Mouse (Mus musculus) heart, postnatal 0 days (tissue): ENCODE results near the gene Tmem131l. TPM values are rescaled to one million over a fixed set of nuclear protein-coding genes. Genes with fewer than 3 reads are reported as not detected.

Source experiments
- ATAC-seq: fragments of 200-750 bp; cut with Nextera tagmentation; 2 replicates; pipeline ENCODE4 v1.8.0; 2017; ENCODE audit warnings: low read depth, moderate number of reproducible peaks, moderate library complexity; ENCODE audit not compliant: insufficient read depth
- DNase-seq: peaks from one replicate; pipeline ENCODE4 v3.0.0-alpha.2; 2016; ENCODE audit warnings: low spot score
- H3K27ac ChIP-seq: fragments of 300-500 bp; sonication (generic); 2 replicates; pipeline ENCODE4 v1.5.1; 2014; ENCODE audit warnings: low read depth, mild to moderate bottlenecking
- H3K27me3 ChIP-seq: fragments of 300-500 bp; sonication (generic); 2 replicates; pipeline ENCODE4 v1.6.1; 2014; ENCODE audit warnings: low read length, mixed read lengths; ENCODE audit not compliant: control insufficient read depth, insufficient read depth
- H3K36me3 ChIP-seq: fragments of 300-500 bp; sonication (generic); replicated peaks from 2 replicates; pipeline ENCODE4 v1.6.1; 2014; ENCODE audit warnings: low read length, mixed read lengths; ENCODE audit not compliant: control insufficient read depth, insufficient read depth
- H3K4me1 ChIP-seq: fragments of 300-500 bp; sonication (generic); 2 replicates; pipeline ENCODE4 v1.6.1; 2014; ENCODE audit warnings: antibody characterized with exemption; ENCODE audit not compliant: control insufficient read depth, insufficient read depth
- H3K4me2 ChIP-seq: fragments of 300-500 bp; sonication (generic); 2 replicates; pipeline ENCODE4 v1.6.1; 2014; ENCODE audit warnings: low read depth, mild to moderate bottlenecking, low read length, moderate library complexity
- H3K4me3 ChIP-seq: fragments of 300-500 bp; sonication (generic); 2 replicates; pipeline ENCODE4 v1.5.1; 2014; ENCODE audit warnings: low read depth, low read length
- H3K9ac ChIP-seq: fragments of 300-500 bp; sonication (generic); replicated peaks from 2 replicates; pipeline ENCODE4 v1.6.1; 2014; ENCODE audit warnings: low read depth, low read length, mixed read lengths
- H3K9me3 ChIP-seq: fragments of 300-500 bp; sonication (generic); replicated peaks from 2 replicates; pipeline ENCODE4 v1.6.1; 2016; ENCODE audit warnings: low read length; ENCODE audit not compliant: control insufficient read depth
- CTCF ChIP-seq: IDR thresholded peaks from 2 replicates; pipeline ENCODE4 v1.5.1; 2016; ENCODE audit warnings: antibody characterized with exemption, control low read depth, low read depth
- EP300 ChIP-seq: IDR thresholded peaks from 2 replicates; pipeline ENCODE4 v1.6.1; 2016; ENCODE audit warnings: antibody characterized with exemption, low read depth
- WGBS: fragments of 180-500 bp; shearing (Covaris S2); extraction: QIAGEN DNeasy Blood & Tissue Kit; methylation state at CpG from one replicate; pipeline ENCODE4 v1.1.7; 2014; 5-methylcytosine and 5-hydroxymethylcytosine counted together
- polyA plus RNA-seq: library from polyadenylated mRNA; unstranded; fragments of >200 nt; fragmentation: Nextera tagmentation; extraction: Ambion mirVana; gene quantifications from 2 replicates; pipeline ENCODE4 v1.2.1, GENCODE M21; 2015
- total RNA-seq: library from RNA; depleted of rRNA; stranded (reverse); fragments of >200 nt; gene quantifications from 2 replicates; pipeline ENCODE4 v1.2.3, GENCODE M21; 2014; ENCODE audit warnings: low replicate concordance

Tmem131l gene
- total and polyA plus RNA-seq, 2 experiments from 2014 or later: 16.5 to 32.6 TPM

- no peak for ATAC-seq
- Histone ChIP-seq H3K4me2 (no peak overlapping the region), H3K4me1 (no peaks in the 10 kb centered on the region), H3K9me3 (no peaks in the 10 kb centered on the region), H3K27ac (peak overlapping the region; percentile 47; the same call in 1 of the 2 replicates), H3K4me3 (no peak overlapping the region), H3K36me3 (no peaks in the 10 kb centered on the region), H3K9ac (no peak overlapping the region), H3K27me3 (no peaks in the 10 kb centered on the region)
- 73% methylated on average over 7 of the region's 7 CpGs for WGBS
- no peak for DNase-seq
- no peak for TF ChIP-seq EP300
- TF ChIP-seq CTCF: no peak
These were observed 40.1 kb upstream of the Tmem131l start for GRCm38 (mm10) chr3:84080074-84080473.

- H3K36me3 ChIP-seq: no peaks in the 10 kb centered on the region
- ATAC-seq (peak; percentile 79; the same call in 1 of the 2 replicates), DNase-seq (peak; percentile 66)
- 49% methylated on average over 4 of the region's 4 CpGs for WGBS
- no peak for TF ChIP-seq CTCF
- no peak for TF ChIP-seq EP300
- H3K27me3 ChIP-seq: no peaks in the 10 kb centered on the region
- no peak overlapping the region for H3K9ac ChIP-seq
- no peaks in the 10 kb centered on the region for H3K9me3 ChIP-seq
- H3K27ac ChIP-seq: peak overlapping the region; percentile 72
- H3K4me1 ChIP-seq: no peaks in the 10 kb centered on the region
- H3K4me3 ChIP-seq: no peak overlapping the region
- H3K4me2 ChIP-seq: no peak overlapping the region
These were observed 37.5 kb upstream of the Tmem131l start for GRCm38 (mm10) chr3:84077505-84077904.

GRCm38 (mm10) chr3:84076543-84077332 is 36.8 kb upstream of the Tmem131l start:
- 71% methylated on average over 13 of the region's 13 CpGs for WGBS
- Histone ChIP-seq H3K9me3 (no peaks in the 10 kb centered on the region), H3K4me3 (no peak overlapping the region), H3K36me3 (no peaks in the 10 kb centered on the region), H3K27ac (peak overlapping the region; percentile 5), H3K4me2 (no peak overlapping the region), H3K4me1 (no peaks in the 10 kb centered on the region), H3K27me3 (no peaks in the 10 kb centered on the region), H3K9ac (no peak overlapping the region)
- no peak; the same call in 1 of the 2 replicates for ATAC-seq
- TF ChIP-seq CTCF (peak; percentile 14; the same call in 1 of the 2 replicates), EP300 (no peak)
- DNase-seq: no peak

- Histone ChIP-seq H3K9ac (no peak overlapping the region), H3K4me2 (no peak overlapping the region), H3K36me3 (no peaks in the 10 kb centered on the region), H3K4me3 (no peak overlapping the region), H3K4me1 (no peaks in the 10 kb centered on the region), H3K27ac (no peak overlapping the region), H3K9me3 (no peaks in the 10 kb centered on the region), H3K27me3 (no peaks in the 10 kb centered on the region)
- no peak for DNase-seq
- WGBS: 51% methylated on average over 4 of the region's 4 CpGs
- TF ChIP-seq EP300 (no peak), CTCF (no peak)
- no peak for ATAC-seq
These were observed 35.5 kb upstream of the Tmem131l start for GRCm38 (mm10) chr3:84075516-84075915.

- ATAC-seq: no peak
- 83% methylated on average over 2 of the region's 2 CpGs for WGBS
- H3K27ac ChIP-seq: no peak overlapping the region
These were observed 34.8 kb upstream of the Tmem131l start for GRCm38 (mm10) chr3:84074777-84075176.

More at GRCm38 (mm10) chr3:84074777-84075176, 34.8 kb upstream of the Tmem131l start:
- H3K27me3 ChIP-seq: no peaks in the 10 kb centered on the region
- no peak overlapping the region for H3K4me2 ChIP-seq
- DNase-seq: no peak
- H3K4me1 ChIP-seq: no peaks in the 10 kb centered on the region
- H3K9me3 ChIP-seq: no peaks in the 10 kb centered on the region
- H3K4me3 ChIP-seq: no peak overlapping the region
- H3K9ac ChIP-seq: no peak overlapping the region
- H3K36me3 ChIP-seq: no peaks in the 10 kb centered on the region
- TF ChIP-seq EP300: no peak
- TF ChIP-seq CTCF: no peak
